Mouse (Mus musculus): ENCODE measurements around the gene Lyar.

GRCm38 (mm10) chr5:38259455-38260106 lies 39.3 kb downstream of the Lyar start:
- TF ChIP-seq CTCF (IDR thresholded peaks at IDR 0.05; ENCODE audit: low read depth) (no peak), EP300 (IDR thresholded peaks at IDR 0.05; ENCODE audit: low read depth) (no peak)

All from liver, postnatal 0 days (tissue).